Mouse (Mus musculus): ENCODE measurements at regions not wholly inside any gene's neighbourhood (a gene's known extent, or its start where the extent isn't known, plus 50 kb on each side); places are given as distances from the start of the nearest gene placed in this dataset.
A peak's percentile ranks its signal among the peaks of the same experiment; 100 is the strongest.

GRCm38 (mm10) chr1:177335961-177336360, 78.0 kb upstream of the Akt3 start:
- no peak for DNase-seq (ENCODE audit: low spot score in 2 of 2)

- DNase-seq (ENCODE audit: low spot score in 2 of 2), result no peak
These were observed 65.4 kb upstream of the Akt3 start for GRCm38 (mm10) chr1:177323366-177323765.

- DNase-seq (ENCODE audit: low spot score in 2 of 2), result peak in 1 of 2 experiments; percentile 30
These were observed 64.8 kb upstream of the Akt3 start for GRCm38 (mm10) chr1:177322745-177323299.

GRCm38 (mm10) chr1:177322307-177322685, 64.3 kb upstream of the Akt3 start:
- DNase-seq (ENCODE audit: low spot score in 2 of 2), result no peak

- DNase-seq (ENCODE audit: low spot score in 2 of 2), result no peak
These were observed 63.8 kb upstream of the Akt3 start for GRCm38 (mm10) chr1:177321655-177322306.

GRCm38 (mm10) chr1:177308213-177308872, 50.3 kb upstream of the Akt3 start:
- peak; percentile 47 to 49 for DNase-seq (ENCODE audit: low spot score in 2 of 2)

Data from left cerebral cortex, adult 9 months (tissue).